Mouse (Mus musculus) T-helper 2 cell (primary cell): ENCODE results near the gene Macrod2.

Source experiments
- in situ Hi-C: fragments of 300-600 bp; cut with MboI, MseI; formaldehyde crosslinking; loops from one replicate; pipeline ENCODE4 v1.15.1; 2025; ENCODE audit warnings: high pct_unique_total_duplicates

Macrod2 gene

DNA sequence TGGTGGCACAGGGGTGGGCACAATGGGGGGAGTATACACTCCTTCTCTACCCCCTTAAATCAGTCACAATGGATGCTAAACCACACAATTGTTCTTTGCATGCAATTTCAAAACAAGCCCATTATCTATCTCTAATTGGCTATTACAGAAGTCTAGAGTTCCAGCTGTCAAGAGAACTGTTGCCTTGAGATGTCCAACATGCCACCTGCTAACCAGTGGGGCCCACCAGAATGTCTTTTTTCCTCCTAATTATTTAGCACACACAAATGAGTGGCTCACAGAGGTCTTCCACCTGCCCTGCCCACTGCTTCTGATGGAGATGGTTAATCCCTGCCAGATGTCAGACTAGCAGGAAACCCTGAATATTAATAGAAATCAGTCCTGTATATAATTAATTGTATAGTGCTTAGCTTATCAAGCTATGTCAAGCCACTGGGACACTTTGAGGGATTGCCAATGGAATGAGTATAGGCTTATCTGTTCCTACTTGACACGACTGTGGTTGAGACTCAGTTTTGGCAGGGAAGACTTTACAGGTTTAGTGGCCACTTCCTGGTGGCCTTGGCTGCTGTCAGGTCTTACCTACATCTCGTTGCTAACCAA lies 1054.1 kb downstream of the Macrod2 start:
- in situ Hi-C loops: no loop called here

DNA sequence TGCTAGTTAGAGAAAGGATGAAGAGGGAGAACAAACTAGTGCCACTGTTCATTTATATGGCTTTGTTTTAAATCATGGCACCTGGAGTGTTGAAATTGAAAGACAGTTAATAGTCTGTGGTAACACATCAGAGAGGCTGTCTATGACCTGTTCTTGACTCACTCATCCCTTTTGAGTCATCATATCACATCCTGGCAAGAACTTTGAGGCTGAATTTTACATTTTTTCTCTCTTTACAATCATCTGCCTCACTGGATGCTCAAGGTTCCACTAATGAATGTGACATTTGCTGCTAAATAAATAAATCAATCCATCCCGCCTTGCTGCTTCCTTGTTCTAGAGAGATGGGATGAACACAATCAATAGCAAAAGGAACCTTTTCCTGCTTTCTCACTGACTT lies 1068.8 kb downstream of the Macrod2 start:
- in situ Hi-C loops: no loop called here

DNA sequence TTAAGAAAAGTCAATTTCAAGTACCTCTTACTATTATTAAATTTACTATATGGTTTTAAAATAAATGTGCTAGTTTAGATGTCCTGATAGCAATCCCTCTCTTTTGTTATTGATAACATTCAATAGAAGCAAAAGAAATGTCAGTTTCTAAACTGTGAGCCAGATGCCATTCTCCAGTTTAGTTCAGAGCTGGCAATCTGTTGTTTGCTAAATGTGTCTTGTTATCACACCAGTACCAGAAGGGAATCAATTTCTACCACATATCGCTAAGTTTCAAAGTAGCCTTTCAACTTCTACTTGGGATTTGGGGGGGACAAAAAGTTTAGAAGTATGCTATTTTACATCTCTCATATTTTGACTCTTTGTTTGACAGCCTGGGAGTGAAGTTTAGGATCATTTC lies 1077.7 kb downstream of the Macrod2 start:
- in situ Hi-C loops: no loop called here

DNA sequence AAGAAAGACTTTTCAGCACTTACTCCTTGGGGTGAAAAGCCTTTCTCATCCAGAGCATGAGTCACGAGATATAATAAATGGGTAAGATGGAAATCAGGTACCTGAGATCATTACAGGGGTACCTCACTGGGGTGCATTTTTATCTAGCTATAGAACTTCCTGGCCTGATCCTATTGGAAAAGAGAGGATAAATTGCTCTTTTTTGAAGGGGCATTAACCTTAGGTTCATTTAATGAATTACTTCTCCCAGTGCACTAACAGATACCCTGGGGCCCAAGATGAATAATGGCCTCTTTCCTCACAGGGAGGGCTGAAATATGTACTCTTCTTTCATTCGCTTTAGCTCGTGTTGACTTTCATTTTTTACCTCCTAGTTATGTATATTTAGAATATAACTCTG lies 1082.5 kb downstream of the Macrod2 start:
- in situ Hi-C loops: no loop called here

DNA sequence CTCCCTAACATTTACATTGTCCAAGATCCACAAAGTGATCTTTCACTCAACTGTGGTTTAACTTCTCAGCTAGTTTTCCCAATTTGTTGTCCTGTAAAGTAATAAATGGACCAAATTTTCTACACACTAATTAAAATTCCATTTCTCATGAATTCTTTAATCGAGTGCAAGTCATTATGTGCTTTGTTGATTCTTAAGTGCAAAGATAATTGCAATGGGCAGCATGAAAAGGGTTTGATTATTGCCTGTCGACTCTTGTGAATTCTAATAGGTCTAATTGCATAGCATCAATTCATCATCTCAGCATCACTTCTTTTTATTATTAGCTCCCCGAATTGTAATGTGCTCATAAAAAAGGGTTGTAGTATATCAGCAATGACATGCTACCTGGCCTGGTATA lies 1095.4 kb downstream of the Macrod2 start:
- in situ Hi-C loops: no loop called here

DNA sequence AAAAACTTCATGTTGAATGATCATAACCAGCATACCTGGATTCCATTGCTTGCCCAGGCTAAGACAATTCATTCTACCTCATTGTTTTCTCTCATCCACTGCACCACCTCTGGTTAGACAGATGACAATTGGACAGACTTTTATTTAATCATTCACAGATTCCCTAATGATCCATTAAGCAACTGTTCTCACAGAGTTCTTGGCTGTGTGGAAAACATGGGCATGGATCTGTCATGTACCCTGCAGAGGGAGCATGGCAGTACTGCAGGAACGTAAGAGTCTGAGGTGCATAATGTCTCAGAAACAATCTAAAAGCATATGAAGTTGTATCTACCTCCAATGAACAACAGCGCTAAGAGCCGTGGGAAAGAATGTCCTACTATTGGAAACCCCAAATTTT lies 1110.3 kb downstream of the Macrod2 start:
- in situ Hi-C loops: no loop called here

DNA sequence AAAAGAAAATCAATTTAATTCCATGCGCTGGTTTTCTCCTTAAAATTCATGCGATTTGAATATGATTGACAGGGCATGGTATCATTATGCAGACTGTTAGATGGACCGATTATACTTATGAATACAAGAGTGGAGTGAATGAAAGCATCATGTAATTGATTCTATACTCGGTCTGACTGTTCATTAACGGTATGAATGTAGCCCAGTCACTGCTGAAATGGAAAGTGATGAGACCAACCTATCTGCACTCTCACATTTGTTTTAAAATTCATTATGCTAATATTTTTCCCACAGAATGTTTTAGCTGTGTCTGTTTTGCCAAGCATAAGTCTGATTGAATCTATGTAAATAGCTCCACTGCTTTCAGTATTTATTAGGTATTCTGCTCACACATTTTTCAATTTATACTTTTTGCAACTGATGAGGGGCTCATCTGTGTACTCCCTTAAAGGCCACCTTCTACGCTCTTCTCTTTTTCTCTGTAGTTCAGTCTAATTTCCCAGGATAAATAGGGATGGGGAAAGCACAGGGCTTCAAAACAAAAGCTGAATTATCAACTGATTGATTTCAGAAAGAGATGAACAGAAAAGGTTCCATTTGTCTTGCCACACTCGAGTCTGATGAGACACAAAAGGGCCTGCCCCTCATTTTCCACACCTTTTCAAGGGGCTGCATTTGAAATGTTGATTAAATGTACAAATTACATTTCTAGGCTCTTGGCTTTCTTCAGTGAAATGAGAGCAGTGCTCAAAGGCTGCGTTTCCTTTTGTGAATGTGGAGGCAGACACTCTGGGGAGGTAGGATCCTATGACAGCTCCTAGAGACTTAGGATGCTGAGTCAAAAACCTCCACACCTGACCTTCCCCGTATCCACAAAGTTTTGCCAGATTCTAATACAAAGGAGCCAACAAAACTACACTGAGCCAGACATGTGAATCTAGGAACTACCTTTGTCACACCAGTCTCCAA lies 1113.1 kb downstream of the Macrod2 start:
- in situ Hi-C loops: no loop called here

DNA sequence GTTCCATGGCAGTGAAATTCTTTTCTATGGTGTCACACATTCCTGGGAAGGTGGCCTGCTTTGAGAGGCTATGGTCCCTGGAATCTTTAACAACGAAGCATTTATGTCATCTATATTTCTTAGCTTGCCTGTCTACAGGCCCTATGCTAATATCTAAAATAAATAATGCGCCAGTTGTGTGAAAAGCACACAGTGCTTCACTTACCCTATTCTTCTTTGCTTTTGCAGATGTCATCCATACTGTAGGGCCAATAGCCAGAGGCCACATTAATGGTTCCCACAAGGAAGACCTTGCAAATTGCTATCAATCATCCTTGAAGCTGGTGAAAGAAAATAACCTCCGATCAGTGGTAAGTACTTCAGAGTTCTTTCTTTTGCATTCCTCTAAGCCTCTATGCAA lies 1119.9 kb downstream of the Macrod2 start:
- in situ Hi-C loops: no loop called here

DNA sequence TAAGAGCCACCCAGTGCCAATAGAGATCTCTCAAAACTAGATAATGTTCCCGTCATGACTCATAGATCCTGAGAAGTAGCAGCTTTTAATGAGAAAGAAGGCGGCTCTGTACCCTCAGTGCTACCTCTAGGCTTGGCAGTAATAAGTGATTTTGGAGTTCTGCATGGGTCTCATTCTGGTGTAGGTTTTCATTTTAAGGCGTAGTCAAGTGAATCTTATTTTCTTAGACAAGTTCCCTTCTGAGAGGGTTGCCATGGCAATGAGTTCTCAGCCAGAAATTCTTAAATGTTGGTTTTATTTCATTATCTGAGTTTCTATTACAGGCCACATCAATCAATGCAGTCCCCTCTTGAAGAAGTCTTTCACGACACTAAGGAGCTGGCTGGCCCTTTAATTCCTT lies 1127.0 kb downstream of the Macrod2 start:
- in situ Hi-C loops: no loop called here

DNA sequence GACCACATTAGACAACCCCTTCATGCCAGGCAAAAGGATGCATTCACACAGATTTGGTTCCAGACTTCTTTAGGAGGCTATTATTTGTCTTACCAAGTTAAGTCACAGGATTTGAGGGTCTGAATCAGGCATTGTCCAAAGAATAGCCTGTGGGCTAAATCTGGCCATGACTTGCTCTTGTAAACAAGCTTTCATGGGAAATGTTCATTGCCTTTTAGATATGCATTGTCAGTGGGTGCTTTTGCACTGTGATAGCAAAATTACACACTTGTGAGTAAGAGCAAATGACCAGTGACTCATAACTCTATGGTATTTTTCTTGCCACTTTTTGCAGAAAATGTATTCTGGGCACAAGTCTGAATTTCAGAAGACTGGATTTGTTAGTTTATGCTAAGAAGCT lies 1150.8 kb downstream of the Macrod2 start:
- in situ Hi-C loops: no loop called here

DNA sequence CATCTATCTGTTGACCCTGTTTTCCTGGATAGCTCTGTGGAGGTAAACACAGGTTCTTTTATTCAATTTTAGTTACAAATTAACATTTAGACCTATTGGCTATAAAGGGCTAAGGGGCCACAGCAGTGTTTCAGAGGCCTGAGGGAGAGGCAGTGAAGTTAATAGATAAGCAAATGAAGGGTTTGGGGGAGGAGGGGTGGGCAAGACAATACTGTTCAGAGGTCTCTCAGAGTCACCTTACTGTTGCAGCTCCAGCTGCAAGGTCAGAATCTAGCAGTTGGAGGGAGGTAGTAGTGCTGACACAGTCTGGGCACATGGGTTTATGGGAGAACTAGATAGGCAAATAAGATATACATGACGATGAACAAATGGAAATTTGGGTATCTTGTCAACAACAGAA lies 1156.6 kb downstream of the Macrod2 start:
- in situ Hi-C loops: no loop called here

DNA sequence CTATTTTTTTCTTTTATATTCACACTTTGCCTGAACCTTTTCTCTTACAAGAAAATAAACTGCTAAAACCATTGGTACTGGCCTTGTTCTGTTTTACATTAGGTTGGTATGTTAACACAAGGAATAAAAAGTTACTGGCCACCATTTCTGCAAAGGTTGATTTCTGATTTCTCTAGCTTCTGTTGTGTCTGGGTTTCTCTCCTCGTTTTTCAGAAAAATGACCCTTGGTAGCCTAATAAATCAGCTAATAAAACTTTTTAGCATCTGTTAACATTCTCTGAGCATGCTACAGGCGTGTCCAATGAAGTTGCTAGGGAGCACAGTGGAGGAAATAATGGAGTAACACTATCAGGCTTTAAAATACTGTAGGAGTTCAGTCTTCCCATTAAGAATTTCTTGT lies 1161.6 kb downstream of the Macrod2 start:
- in situ Hi-C loops: no loop called here

DNA sequence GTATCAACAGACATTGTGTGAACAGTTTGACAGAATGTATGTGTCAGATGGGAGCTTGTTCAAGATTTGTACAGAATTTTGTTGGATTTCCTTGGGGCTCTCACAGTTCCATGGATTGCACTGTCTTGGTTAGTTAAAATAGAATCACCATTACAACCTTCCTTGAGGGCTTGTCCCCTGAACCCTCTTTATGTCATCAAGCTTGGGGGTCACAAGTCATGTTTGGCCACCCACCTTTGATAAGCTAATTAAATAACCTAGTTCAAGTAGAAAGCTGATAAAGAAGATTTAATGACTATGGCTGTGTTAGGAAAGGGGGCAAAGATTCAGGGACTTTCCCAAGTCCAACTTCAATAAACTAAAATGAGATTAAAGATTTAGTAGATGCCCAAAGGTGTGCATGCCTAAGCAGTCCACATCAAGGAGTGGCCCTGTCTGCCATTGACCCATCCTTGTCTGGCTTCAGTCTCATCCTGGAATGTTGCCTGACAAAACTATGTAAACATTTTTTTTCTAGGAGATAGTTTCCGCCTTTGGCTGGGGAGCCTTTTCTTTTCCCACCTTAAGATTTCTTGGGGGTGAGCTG lies 1163.2 kb downstream of the Macrod2 start:
- in situ Hi-C loops: no loop called here

DNA sequence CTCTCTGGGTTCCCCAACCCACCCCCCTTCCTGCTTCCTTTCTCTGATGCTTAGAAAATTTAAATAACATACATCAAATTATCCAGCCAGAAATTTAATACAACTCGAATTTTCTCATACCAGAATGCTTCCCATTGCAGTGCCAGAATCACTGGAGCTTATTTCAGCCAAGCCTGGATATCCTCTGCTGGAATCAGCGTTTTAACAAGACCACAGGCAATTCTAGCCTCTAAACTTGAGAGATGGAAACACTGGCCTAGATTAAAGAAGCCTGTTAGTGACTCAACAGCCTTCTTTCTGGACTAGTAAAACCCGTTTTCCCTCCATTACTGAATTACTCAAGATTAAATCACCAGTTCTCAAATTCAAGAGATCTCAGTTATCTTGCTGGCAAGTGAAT lies 1170.9 kb downstream of the Macrod2 start:
- in situ Hi-C loops: no loop called here

DNA sequence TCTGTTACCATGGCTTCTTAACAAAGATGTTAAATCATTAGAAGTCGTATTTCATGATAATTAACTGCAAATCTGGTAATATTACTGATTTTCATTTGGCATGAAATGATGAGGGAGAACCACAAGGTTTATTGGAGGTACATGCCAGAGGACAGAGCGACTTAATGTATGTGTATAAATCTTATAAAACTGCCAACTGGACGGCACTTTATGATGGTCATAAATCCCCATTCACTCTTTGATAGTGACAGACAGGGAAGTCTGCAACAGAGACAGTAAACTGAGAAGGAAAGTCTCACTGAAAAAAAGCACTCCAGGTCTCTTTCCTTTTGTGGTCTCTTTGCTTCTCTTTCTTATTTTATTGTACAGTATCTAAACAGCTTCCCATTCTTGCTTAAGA lies 1176.3 kb downstream of the Macrod2 start:
- in situ Hi-C loops: no loop called here

DNA sequence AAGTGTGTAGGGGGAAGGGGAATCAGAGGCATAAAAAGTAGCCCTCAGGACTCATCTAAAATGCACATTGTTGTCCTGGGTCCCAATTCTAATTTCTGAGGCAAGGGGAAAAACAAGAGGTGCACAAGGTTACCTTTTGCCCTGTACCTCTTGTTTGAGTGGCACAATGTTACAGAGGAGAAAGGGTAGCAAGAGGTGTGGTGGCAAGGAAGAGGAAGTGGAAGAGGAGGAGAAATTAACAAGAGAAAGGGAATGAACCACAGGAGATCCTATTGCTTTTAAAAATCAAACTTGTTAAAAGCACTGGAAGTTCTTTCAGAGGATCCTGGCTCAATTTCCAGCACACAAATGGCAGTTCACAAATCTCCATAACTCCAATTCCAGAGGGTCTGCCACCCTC lies 1183.1 kb downstream of the Macrod2 start:
- in situ Hi-C loops: no loop called here

DNA sequence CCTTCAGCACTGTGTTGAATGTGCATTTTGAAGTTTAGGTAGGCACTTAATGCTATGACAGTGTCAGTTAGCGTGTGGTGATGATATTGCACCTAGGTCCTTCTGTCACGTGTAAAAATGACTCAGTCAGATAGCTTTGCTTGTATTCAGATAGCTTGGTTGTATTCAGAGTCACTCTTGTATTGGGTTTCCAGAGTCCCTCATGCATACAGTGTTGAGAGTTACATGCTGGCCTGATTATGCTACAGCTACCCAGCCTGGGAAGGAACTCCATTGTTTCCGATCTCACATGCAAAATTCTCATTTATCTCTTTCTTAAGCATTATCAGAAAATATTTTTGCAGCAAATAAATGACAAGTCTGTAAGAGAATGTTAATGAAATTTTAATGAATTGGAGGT lies 1187.3 kb downstream of the Macrod2 start:
- in situ Hi-C loops: no loop called here

DNA sequence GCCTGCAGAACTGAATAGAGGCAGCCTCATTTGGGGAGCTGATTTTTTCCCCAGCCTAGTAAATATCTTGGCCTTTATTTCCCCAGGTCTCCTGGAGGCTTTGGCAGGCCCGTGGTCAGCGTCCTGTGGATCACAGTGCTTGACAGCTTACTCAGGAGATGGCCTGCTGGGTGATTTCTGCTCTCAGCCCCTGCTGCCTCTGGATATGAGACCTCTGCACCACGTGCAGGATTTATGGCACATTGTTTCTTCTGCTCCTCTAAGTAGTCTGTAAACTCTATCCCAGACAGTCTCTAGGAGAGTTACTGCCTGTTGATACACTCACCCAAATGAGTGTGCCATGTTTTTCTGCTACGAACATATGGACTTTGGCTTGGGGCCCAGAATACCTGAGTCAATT lies 1187.8 kb downstream of the Macrod2 start:
- in situ Hi-C loops: no loop called here

DNA sequence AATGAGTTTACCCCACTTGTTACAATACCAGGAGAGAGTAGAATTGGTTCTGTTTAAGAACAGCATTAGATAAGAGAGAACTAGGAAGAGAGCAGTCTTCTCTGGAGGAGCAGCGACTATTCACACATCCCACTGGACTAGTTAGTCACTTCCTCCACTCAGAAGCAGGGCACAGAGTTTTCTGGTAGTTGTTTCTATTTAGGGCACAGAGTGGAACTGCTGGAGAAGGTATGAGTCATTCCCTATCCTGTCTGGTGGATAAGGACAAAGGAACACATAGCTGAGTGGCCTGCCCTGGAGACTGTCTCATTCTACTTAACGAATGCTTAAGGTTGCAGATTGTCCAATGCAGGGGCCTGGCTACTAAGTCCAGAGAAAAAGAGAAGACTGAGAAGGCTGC lies 1192.2 kb downstream of the Macrod2 start:
- in situ Hi-C loops: no loop called here

DNA sequence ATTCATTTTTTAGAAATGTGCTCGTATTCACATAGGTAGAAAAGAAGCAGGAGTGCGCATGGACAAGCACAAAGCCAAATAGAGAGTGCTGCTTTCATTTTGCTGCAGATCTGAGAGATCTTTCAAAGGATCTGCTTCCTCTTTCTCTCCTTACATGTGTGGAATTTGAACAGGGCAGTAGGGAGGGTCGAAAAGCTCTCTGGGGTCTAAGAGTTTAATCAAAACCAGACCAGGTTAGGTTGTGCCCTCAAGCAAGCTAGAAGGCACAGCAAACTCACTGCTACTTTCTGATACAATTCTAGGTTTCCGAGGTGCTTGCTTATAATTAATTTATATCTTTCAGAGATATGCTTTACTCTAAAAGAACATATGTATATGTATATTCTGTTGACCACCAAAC lies 1196.2 kb downstream of the Macrod2 start:
- in situ Hi-C loops: no loop called here

DNA sequence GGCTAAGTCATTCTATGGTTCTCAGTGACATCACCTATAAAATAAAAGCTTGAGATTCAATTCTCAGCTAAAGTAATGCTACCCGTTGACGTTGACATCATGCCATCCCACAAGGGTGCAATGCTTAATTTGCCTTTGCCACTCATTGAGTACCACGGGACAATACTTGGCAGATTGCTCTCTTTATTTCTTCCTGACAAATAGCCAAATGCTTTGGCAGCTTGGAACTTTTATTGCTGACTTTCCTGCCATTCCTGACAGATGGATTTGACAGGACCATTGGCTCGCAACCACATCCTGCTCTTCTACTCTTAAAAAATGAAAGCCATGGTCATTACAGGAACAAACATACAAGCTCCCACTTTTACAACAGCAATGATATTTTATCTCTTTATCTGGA lies 1199.7 kb downstream of the Macrod2 start:
- in situ Hi-C loops: no loop called here

DNA sequence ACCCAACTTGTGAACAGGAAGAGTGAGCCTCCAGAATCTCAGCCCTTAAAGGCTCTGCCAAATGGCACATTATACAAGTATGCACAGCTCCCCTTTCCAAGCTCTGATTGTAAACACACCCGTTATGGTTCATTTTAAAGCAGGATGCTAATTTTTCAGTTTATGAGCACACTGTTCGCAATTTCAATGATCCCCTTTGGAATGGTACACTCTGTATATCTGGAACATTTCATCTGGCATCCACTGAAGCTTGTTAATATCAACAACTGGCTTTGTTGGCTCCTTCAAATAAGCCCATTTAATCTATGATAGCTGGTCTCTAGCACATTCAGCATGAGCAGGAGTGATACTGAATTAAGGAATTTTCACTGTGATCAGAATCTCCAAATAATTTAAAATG lies 1222.6 kb downstream of the Macrod2 start:
- in situ Hi-C loops: no loop called here

DNA sequence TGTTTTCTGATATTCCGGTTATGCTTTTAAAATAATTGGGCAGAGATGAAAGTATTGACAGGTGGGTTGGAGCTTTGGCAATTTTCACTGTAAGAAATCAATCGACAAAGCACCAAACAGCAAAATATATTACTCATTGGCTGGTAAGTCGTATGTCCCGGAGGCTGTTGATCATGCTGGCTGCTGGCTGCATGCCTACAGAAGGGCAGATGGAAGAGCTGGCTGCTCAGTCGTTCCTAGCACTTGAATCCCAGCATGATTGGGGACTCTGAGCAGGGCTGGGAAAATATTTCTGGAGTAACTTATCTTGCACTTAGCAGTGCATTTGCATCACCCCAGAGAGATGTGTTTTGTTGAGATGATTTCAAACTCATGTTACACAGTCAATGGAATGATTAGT lies 1223.1 kb downstream of the Macrod2 start:
- in situ Hi-C loops: no loop called here
